Mouse (Mus musculus) midbrain, embryonic 10.5 days (tissue): ENCODE measurements around the gene Nr1i3. TPM values are rescaled to one million over a fixed set of nuclear protein-coding genes. Genes with fewer than 3 reads are reported as not detected.
"Not testable (repeated sequence)": the region's sequence is repeated elsewhere in the genome, so short reads cannot be mapped to it uniquely, and the experiment has no call there.

Experiments
- DNase-seq: peaks from one replicate; pipeline ENCODE4 v3.0.0-alpha.2; 2017; ENCODE audit warnings: low spot score
- H3K27ac ChIP-seq: fragments of 300-500 bp; sonication (generic); replicated peaks from 2 replicates; pipeline ENCODE4 v1.5.1; 2016; ENCODE audit warnings: mild to moderate bottlenecking
- H3K27me3 ChIP-seq: fragments of 300-500 bp; sonication (generic); 2 replicates; pipeline ENCODE4 v1.6.1; 2016; ENCODE audit warnings: low read depth, mild to moderate bottlenecking; ENCODE audit not compliant: poor library complexity, severe bottlenecking
- H3K36me3 ChIP-seq: fragments of 300-500 bp; sonication (generic); 2 replicates; pipeline ENCODE4 v1.6.1; 2016; ENCODE audit warnings: mild to moderate bottlenecking, moderate library complexity
- H3K4me1 ChIP-seq: fragments of 300-500 bp; sonication (generic); 2 replicates; pipeline ENCODE4 v1.6.1; 2016
- H3K4me3 ChIP-seq: fragments of 300-500 bp; sonication (generic); 2 replicates; pipeline ENCODE4 v1.5.1; 2016; ENCODE audit warnings: mild to moderate bottlenecking, moderate library complexity
- H3K9me3 ChIP-seq: fragments of 300-500 bp; sonication (generic); replicated peaks from 2 replicates; pipeline ENCODE4 v1.6.1; 2016; ENCODE audit warnings: mild to moderate bottlenecking
- WGBS: fragments of 180-500 bp; shearing (Covaris S2); methylation state at CpG from one replicate; pipeline ENCODE4 v1.1.7; 2016; 5-methylcytosine and 5-hydroxymethylcytosine counted together
- polyA plus RNA-seq: library from polyadenylated mRNA; unstranded; fragments of >200 nt; fragmentation: Nextera tagmentation; extraction: Ambion mirVana; gene quantifications from 2 replicates; pipeline ENCODE4 v1.2.1, GENCODE M21; 2016

Gene Nr1i3
- polyA plus RNA-seq, 1 experiment from 2014 or later: 0.28 TPM

DNA sequence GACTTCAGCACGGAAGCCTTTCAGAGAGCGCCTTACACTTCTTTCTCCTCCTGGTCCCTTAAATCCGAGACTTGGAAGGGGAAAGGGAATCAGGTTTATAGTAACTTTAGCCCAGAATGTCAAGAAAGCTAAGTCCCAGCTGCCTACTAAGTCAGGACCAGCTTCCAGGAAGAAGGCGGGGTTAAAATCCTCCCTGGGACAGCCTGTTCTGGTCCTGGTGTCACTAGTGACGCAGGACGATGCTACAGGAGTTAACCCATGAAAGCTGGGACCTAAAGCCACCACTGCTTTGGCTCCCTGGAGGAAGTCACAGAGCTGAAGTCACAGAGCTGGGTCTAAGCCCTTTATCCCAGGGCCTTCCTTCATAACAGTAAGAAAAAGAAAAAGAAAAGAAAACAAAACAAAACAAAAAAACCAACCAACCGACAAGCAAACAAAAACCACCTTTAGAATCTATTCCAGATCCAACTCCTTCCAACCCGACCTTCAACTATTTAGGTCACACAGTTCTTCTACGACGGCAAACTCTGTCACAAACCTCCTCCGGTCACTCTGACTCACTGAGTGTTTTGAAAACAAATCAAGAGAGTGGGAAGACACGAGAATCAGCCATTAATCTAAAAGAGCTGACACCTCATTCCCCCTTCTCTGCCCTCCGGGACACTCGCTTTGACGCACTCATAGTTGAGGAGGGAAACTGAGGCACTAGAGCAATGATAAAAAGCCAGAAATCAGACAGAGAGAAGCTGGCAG lies 26.4 kb downstream of the Nr1i3 start:
- Histone ChIP-seq H3K27me3 (no peaks in the 10 kb centered on the region), H3K4me1 (peaks cover 5% of the 10 kb centered on the region; the same call in 1 of the 2 replicates), H3K4me3 (no peak overlapping the region), H3K9me3 (no peaks in the 10 kb centered on the region), H3K27ac (no peak overlapping the region), H3K36me3 (peaks cover 97% of the 10 kb centered on the region)
- 84% methylated on average over 15 of the region's 15 CpGs for WGBS
- DNase-seq: no peak

DNA sequence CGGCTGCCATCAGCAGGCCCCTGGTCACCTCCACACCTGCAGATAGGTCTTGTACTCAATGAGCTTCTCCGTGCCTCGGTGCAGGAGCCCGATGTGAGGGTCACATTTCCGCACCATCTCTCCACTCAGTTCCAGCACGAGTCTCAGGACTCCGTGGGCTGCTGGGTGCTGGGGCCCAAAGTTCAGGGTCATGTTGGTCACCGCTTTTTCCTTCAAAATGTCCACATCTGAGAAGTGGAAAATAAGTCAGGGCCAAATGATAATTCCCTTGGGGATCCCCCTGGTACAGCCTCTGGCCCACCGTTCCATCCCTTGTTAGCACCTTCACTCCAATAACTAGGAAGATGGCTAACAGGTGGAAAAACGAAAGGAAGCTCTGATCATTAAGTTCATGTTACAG lies 27.1 kb downstream of the Nr1i3 start:
- Histone ChIP-seq H3K4me3 (no peak overlapping the region), H3K27ac (no peak overlapping the region), H3K9me3 (no peaks in the 10 kb centered on the region), H3K27me3 (no peaks in the 10 kb centered on the region), H3K36me3 (peaks cover 96% of the 10 kb centered on the region), H3K4me1 (peaks cover 11% of the 10 kb centered on the region)
- DNase-seq: no peak
- WGBS: 97% methylated on average over 10 of the region's 10 CpGs

DNA sequence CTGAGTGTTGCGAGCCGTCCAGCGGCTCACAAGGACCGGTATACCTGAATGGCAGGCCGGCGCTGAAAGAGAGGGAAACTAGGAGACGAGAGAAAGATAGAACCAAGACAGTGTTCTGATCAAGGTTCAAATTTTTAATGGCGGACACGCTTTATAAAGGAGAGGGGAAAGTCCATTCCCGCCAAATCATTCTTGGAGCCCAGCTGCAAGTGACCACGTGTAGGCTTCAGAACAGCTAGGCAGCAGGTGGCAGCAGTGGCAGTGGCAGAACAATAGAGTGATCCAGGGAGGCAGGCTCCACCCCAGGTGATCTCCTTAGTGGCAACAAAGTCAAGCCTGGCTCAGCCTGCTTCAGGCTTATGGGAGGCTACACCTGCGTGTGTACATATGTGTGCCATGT lies 28.2 kb downstream of the Nr1i3 start:
- not testable (repeated sequence) for H3K9me3 ChIP-seq, DNase-seq, H3K27me3 ChIP-seq, H3K4me3 ChIP-seq, H3K27ac ChIP-seq
- WGBS: 83% methylated on average over 12 of the region's 12 CpGs
- peaks cover 17% of the 10 kb centered on the region for H3K4me1 ChIP-seq
- H3K36me3 ChIP-seq: peaks cover 86% of the 10 kb centered on the region

DNA sequence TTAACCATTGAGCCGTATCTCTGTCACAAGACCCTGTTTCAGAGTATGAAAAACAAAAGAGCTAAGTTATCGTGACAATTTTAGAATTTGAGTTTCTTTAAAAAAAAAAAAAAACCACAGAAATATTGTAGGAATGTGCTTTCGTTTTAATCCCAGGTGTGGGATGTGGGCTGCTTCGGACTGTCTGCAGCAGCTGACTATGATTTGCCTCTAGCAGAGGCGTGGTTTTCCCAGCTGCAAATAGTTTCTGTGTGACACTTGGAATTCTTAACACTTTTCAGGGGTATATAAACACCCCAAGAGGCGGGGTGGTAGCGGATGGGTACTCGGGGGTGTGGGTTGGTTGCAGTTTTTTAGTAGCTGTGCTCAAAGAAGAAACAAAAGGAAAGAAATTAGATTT lies 31.6 kb downstream of the Nr1i3 start:
- peaks cover 45% of the 10 kb centered on the region for H3K4me1 ChIP-seq
- DNase-seq: no peak
- H3K27ac ChIP-seq: no peak overlapping the region
- peak overlapping the region; percentile 88; the same call in 1 of the 2 replicates for H3K4me3 ChIP-seq
- no peaks in the 10 kb centered on the region for H3K27me3 ChIP-seq
- 92% methylated on average over 8 of the region's 8 CpGs for WGBS
- peaks cover 52% of the 10 kb centered on the region for H3K36me3 ChIP-seq
- H3K9me3 ChIP-seq: no peaks in the 10 kb centered on the region

DNA sequence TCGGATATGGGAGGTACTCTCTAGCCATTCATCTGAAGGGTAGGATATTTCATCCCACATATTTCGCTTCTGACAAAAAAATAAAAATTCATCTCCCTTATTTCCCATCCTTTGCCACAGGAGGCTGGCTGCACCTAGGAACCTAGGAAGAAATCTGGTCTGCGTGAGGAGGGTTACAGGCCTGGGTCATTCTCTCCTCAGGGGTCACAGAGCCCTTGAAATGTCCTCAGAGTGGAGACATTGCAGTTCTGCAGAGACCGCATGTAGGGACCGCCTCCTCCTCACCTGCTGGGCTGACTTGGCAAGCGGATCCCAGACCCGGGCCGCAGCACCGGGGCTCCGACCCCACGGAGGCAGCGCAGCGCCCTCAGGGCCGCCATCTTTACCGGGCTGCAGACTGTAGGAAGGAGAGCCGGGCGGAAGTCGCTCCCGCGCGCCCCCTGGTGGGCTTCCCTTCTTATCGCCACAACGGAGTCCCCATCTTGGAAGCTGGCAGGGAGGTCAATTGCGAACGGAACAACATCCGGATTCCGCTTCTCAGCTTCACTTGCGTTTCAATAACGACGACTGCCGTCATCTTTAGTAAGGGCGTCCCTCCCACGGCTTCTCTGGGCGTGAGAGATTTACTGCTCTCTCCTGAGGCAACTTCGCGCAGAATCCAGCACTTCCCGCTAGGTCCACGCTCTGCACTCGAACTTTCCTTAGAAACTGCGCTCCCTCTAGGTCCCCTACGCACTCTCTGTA lies 33.1 kb downstream of the Nr1i3 start:
- H3K27ac ChIP-seq: peak overlapping the region; percentile 95
- WGBS: under 1% methylated on average over 41 of the region's 41 CpGs
- peak; percentile 97 for DNase-seq
- peaks cover 60% of the 10 kb centered on the region for H3K4me1 ChIP-seq
- H3K9me3 ChIP-seq: no peaks in the 10 kb centered on the region
- peaks cover 4% of the 10 kb centered on the region; the same call in 1 of the 2 replicates for H3K27me3 ChIP-seq
- H3K36me3 ChIP-seq: peaks cover 37% of the 10 kb centered on the region
- H3K4me3 ChIP-seq: peak overlapping the region; percentile 88

DNA sequence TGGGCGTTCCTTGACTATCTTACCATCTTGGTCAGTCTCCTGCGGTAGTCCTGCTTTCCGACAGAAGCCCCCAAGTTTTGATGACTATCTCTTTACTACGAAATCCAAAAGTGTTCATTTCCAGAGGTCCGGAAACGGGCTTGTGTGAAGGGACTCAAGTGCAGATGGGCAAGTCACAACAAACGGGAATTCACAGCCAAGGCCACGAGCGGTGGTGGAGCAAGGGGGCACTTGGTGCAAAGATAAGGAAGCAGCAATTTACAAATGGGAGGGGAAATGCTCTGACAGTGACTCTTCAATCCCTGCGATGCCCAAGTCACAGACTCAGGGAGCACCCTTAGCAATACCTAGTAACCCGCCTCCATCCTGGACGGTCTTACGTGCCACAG lies 33.7 kb downstream of the Nr1i3 start:
- Histone ChIP-seq H3K4me1 (peaks cover 66% of the 10 kb centered on the region), H3K27me3 (peaks cover 4% of the 10 kb centered on the region; the same call in 1 of the 2 replicates), H3K27ac (peak overlapping the region; percentile 95), H3K9me3 (no peaks in the 10 kb centered on the region), H3K4me3 (peak overlapping the region; percentile 88), H3K36me3 (peaks cover 31% of the 10 kb centered on the region)
- WGBS: 11% methylated on average over 13 of the region's 13 CpGs
- DNase-seq: no peak

DNA sequence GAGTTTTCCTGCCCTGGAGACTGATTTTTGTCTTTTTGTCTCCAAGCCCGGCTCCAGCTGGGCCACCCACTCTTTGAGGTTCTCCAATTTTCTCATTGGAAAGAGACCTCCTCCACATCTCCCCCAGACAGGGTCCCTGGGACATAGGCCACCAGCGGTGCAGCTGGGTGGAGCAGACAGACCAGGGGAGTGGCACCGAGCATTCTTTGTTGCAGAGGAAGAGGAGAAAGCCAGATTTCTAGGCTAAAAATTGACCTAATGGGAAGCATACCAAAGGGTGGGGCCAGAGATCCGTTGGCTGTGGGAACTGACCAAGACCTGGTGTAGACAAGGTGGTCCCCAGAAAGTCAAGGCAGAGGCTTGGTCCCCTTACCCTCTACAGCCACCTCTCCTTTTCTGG lies 34.1 kb downstream of the Nr1i3 start:
- Histone ChIP-seq H3K9me3 (no peaks in the 10 kb centered on the region), H3K27ac (peak overlapping the region; percentile 95), H3K36me3 (peaks cover 28% of the 10 kb centered on the region), H3K27me3 (peaks cover 4% of the 10 kb centered on the region; the same call in 1 of the 2 replicates), H3K4me1 (peaks cover 70% of the 10 kb centered on the region), H3K4me3 (peak overlapping the region; percentile 88)
- no peak for DNase-seq
- 31% methylated on average over 4 of the region's 4 CpGs for WGBS

DNA sequence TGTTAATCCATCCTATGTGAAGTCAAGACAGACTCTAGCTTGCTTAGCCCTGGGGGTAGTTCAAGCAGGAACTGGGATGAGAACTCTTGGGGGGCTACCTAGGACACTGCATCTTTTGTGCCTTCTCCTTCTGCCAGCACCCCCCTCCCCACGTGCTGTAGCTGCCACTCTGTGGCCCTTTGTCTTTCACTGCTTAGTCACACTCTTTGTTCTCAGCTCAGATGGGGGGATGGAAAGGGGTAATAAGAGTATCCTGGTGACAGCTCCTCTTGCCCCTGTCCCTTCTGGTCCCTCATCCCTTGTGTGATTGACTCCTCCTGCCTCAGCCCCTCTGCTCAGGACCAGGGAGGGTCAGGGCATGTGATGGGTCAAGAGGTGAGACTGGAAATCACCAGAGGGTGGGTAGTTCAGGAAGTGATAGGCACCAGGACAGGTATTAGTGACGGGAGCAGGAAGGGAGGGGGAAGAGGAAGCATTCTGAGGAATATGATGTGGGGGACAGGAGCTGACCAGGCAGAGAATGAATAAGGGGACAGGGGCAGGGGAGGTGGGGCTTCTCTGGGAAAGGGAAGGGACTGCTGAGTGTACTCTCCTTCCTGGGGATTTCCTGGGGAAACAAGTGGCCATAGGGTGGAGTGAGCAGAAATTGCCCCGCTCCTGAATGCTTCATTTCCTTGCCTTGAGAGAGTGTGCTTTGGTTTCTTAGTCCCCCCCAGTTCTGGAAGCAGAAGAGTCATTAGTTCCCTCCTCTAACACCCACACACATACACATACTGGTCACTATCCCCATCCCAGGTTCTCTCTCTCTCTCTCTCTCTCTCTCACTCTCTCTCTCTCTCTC lies 34.8 kb downstream of the Nr1i3 start:
- Histone ChIP-seq H3K27ac (peak overlapping the region; percentile 95), H3K9me3 (no peaks in the 10 kb centered on the region), H3K36me3 (peaks cover 27% of the 10 kb centered on the region), H3K4me1 (peaks cover 75% of the 10 kb centered on the region), H3K4me3 (peak overlapping the region; percentile 88), H3K27me3 (peaks cover 4% of the 10 kb centered on the region; the same call in 1 of the 2 replicates)
- DNase-seq: no peak
- 39% methylated on average over 3 of the region's 3 CpGs for WGBS

DNA sequence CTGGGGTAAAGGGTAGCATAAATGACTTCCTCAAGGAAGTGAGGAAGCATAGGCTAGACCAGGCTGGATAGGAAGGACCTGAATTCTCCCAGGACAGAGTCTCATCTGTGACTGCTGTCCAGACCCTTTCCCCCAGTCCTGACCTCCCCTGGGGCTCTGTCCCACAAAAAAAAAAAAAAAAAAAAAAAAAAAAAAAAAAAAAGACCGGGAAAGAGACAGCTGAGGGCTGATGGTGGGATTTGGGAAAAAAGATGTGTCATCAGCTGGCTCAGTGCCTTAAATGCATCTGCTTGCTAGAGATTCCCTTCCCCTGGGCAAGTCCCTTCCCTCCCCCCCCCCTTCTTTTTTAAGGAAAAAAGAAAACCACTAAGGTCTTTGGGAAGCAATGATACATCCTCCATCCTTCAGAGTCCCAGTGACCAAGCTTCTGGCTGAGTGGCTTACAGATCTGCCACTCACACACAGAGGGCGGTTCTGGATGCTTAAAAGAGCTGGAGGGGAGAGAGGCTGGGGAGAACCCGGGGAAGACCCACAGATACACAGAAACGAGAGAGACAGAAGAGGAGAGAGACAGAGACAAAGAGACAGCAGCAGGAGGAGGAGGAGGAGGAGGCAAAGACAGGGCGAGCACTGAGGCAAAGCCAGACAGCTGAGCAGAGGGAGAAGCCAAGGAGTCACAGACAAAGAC lies 36.3 kb downstream of the Nr1i3 start, which contains the start of gene Adamts4:
Adamts4 (plus strand) TSS at position 509 of the 688 bp plus-strand sequence.
- Histone ChIP-seq H3K9me3 (no peaks in the 10 kb centered on the region), H3K4me3 (peak within 1 kb of the TSS; percentile 53), H3K4me1 (peaks cover 75% of the 10 kb centered on the region), H3K36me3 (peaks cover 29% of the 10 kb centered on the region), H3K27ac (peak within 1 kb of the TSS; percentile 86), H3K27me3 (peaks cover 4% of the 10 kb centered on the region; the same call in 1 of the 2 replicates)
- peak; percentile 64 for DNase-seq
- 15% methylated on average over 5 of the region's 5 CpGs for WGBS

DNA sequence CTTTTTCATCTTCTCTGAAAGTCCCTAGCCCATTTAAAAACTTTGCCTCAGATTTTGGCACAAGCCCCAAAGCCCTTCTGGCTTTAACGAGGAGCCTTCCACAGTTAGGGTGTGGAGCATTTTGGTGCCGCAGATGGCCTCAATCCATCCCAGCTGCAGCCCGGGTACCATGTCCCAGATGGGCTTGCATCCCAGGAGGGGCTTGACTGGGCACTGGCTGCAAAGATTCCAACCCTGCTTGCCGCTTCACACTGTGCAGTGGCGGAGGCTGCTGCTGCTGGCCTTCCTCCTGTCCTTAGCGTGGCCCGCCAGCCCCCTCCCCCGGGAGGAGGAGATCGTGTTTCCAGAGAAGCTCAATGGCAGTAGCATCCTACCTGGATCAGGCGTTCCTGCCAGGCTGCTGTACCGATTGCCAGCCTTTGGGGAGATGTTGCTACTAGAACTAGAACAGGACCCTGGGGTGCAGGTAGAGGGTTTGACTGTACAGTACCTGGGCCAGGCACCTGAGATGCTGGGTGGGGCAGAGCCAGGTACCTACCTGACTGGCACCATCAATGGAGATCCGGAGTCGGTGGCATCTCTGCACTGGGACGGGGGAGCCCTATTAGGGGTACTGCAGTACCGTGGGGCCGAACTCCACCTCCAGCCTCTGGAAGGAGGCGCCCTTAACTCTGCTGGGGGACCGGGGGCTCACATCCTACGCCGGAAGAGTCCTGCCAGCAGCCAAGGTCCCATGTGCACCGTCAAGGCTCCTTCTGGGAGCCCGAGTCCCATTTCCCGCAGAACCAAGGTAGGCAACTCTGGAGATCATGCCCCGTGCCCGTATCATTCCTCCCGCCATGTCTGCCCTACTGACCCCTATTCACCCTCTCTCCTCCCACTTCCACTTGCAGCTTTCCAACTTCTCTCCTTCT lies 37.2 kb downstream of the Nr1i3 start, which contains the start of gene Ndufs2:
Ndufs2 (minus strand) TSS at position 709 of the 914 bp plus-strand sequence.
- Histone ChIP-seq H3K27me3 (peaks cover 4% of the 10 kb centered on the region; the same call in 1 of the 2 replicates), H3K4me1 (peaks cover 69% of the 10 kb centered on the region), H3K27ac (peak within 1 kb of the TSS; percentile 86), H3K9me3 (no peaks in the 10 kb centered on the region), H3K36me3 (peaks cover 23% of the 10 kb centered on the region), H3K4me3 (peak within 1 kb of the TSS; percentile 53)
- peak; percentile 46 for DNase-seq
- 10% methylated on average over 26 of the region's 26 CpGs for WGBS
